Mouse (Mus musculus) liver, embryonic 11.5 days (tissue): ENCODE measurements at regions not wholly inside any gene's neighbourhood (a gene's known extent, or its start where the extent isn't known, plus 50 kb on each side); places are given as distances from the start of the nearest gene placed in this dataset.

Source experiments
- ATAC-seq: fragments of 200-750 bp; cut with Nextera tagmentation; replicated peaks from 2 replicates; pipeline ENCODE4 v1.8.0; 2017; ENCODE audit warnings: moderate number of reproducible peaks, mild to moderate bottlenecking, moderate TSS enrichment, moderate library complexity; ENCODE audit not compliant: low FRiP score
- DNase-seq: peaks from one replicate; pipeline ENCODE4 v3.0.0-alpha.2; 2017; ENCODE audit warnings: low spot score
- H3K27ac ChIP-seq: fragments of 300-500 bp; sonication (generic); 2 replicates; pipeline ENCODE4 v1.5.1; 2014; ENCODE audit warnings: mild to moderate bottlenecking, low read depth, low read length, control low read depth
- H3K27me3 ChIP-seq: fragments of 300-500 bp; sonication (generic); replicated peaks from 2 replicates; pipeline ENCODE4 v1.6.1; 2014; ENCODE audit warnings: low read length, mixed read lengths; ENCODE audit not compliant: control insufficient read depth, insufficient read depth
- H3K36me3 ChIP-seq: fragments of 300-500 bp; sonication (generic); 2 replicates; pipeline ENCODE4 v1.6.1; 2014; ENCODE audit warnings: mild to moderate bottlenecking, low read length, moderate library complexity, mixed read lengths; ENCODE audit not compliant: control insufficient read depth, insufficient read depth
- H3K4me1 ChIP-seq: fragments of 300-500 bp; sonication (generic); replicated peaks from 2 replicates; pipeline ENCODE4 v1.6.1; 2014; ENCODE audit warnings: low read length, mixed read lengths; ENCODE audit not compliant: control insufficient read depth, insufficient read depth
- H3K4me2 ChIP-seq: fragments of 300-500 bp; sonication (generic); 2 replicates; pipeline ENCODE4 v1.6.1; 2014; ENCODE audit warnings: mild to moderate bottlenecking, control low read depth, moderate library complexity
- H3K4me3 ChIP-seq: fragments of 300-500 bp; sonication (generic); 2 replicates; pipeline ENCODE4 v1.5.1; 2014; ENCODE audit warnings: low read depth, low read length, control low read depth
- H3K9ac ChIP-seq: fragments of 300-500 bp; sonication (generic); 2 replicates; pipeline ENCODE4 v1.6.1; 2014; ENCODE audit warnings: low read depth, low read length, control low read depth
- H3K9me3 ChIP-seq: fragments of 300-500 bp; sonication (generic); 2 replicates; pipeline ENCODE4 v1.6.1; 2016; ENCODE audit warnings: low read length, inconsistent platforms, mixed read lengths; ENCODE audit not compliant: control insufficient read depth
- WGBS: fragments of 180-500 bp; shearing (Covaris S2); extraction: QIAGEN DNeasy Blood & Tissue Kit; methylation state at CpG from one replicate; pipeline ENCODE4 v1.1.7; 2014; 5-methylcytosine and 5-hydroxymethylcytosine counted together

DNA sequence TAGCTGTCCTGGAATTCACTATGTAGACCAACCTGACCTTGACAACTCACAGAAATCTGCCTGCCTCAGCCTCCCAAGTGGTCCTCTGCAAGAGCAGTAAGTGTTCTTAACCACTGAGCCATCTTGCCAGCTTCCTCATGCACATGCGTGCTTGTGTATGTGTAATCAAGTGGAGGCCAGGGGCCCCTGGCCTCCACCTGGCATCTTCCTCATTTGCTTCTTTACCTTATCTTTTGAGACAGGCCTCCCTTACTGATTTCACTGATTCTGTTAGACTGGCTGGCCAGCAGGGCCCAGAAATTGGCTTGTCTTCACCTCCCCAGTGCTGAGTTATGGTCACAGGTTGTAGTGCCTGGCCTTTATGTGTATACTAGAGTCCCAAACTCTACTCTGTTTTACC is 162.6 kb downstream of the Phlda1 start:
- no peaks in the 10 kb centered on the region for H3K27me3 ChIP-seq
- no peak overlapping the region for H3K9ac ChIP-seq
- ATAC-seq (peak; percentile 77), DNase-seq (no peak)
- peaks cover 24% of the 10 kb centered on the region for H3K4me1 ChIP-seq
- no peak overlapping the region for H3K4me2 ChIP-seq
- 48% methylated on average over 1 of the region's 1 CpGs for WGBS
- no peak overlapping the region for H3K27ac ChIP-seq
- H3K36me3 ChIP-seq, result no peaks in the 10 kb centered on the region
- no peak overlapping the region for H3K4me3 ChIP-seq
- H3K9me3 ChIP-seq, result no peaks in the 10 kb centered on the region

DNA sequence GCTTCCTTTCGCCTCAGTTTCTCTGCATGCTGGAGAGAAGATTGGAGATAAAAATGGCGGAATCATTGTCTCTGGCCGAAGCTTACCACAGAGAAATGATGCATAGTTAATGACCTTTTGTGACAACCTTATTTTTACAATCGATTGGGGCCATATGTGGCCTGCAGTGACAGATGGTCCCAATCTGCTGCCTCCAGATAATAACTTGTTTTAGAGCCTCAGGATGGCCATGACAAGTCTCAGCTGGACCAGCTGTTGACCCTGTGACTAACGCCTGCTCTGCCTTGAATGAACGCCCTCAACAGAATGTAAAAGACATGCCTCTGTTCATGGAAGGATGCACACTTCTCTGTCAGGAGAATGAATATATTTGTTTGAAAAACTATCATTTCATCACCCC is 163.6 kb downstream of the Phlda1 start:
- Histone ChIP-seq H3K4me2 (no peak overlapping the region), H3K9me3 (no peaks in the 10 kb centered on the region), H3K36me3 (no peaks in the 10 kb centered on the region), H3K4me1 (peaks cover 32% of the 10 kb centered on the region), H3K27me3 (no peaks in the 10 kb centered on the region), H3K4me3 (no peak overlapping the region), H3K9ac (no peak overlapping the region), H3K27ac (no peak overlapping the region)
- whole genome bisulfite sequencing, result 44% methylated on average over 6 of the region's 6 CpGs
- DNase-seq, result no peak
- peak; percentile 54 for ATAC-seq

GRCm38 (mm10) chr10:111670666-111671065 is 164.6 kb downstream of the Phlda1 start:
- no peaks in the 10 kb centered on the region for H3K36me3 ChIP-seq
- H3K4me1 ChIP-seq, result peaks cover 32% of the 10 kb centered on the region
- ATAC-seq (no peak; the same call in 1 of the 2 replicates), DNase-seq (no peak)
- WGBS, result 77% methylated on average over 14 of the region's 14 CpGs
- no peaks in the 10 kb centered on the region for H3K9me3 ChIP-seq
- H3K27ac ChIP-seq, result no peak overlapping the region
- no peak overlapping the region for H3K9ac ChIP-seq
- no peak overlapping the region for H3K4me2 ChIP-seq
- no peak overlapping the region for H3K4me3 ChIP-seq
- H3K27me3 ChIP-seq, result no peaks in the 10 kb centered on the region

DNA sequence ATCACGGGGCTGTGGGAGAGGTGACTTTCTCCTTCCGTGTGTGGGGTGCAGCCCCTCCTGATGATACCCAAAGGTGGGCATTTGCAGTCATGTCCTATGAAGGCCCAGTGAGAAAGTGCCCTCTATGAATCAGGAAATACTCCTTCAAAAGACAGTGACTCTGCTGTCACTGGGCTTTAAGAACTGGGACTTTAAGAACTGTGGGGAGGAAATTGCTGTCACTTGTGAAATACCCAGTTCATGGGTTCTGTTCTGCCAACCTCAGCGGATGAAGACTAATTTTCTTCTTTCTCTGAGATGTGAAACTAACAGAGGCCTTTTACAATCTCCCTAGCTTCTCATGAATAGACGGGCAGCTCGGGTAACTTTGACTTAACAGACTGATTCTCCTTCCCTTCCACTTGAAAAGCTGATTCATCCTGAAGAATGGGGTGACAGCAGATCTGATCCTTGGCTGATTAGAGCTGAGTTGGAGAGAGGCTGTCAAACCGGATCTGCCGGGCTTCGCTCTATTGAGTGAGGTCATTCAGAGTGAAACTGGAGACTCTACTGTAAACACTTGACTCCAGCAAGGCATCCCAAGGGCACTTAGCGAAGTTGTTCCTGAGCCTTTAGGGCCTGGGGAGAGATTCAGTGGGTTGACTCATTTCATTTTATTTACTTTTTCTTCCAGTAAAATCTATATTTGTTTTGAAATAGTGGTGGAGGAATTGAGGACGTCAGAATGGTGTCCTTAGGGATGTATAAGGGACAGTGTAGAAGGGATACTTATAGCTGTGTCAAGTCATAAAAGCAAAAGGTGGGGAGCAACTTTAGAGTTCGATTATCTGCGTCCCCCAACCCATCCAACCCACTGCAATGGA is 166.6 kb downstream of the Phlda1 start:
- Histone ChIP-seq H3K27ac (0 out of 2 replicates have a peak overlapping the region, but pooled peaks have one; percentile 6), H3K4me3 (no peak overlapping the region), H3K9me3 (no peaks in the 10 kb centered on the region), H3K27me3 (no peaks in the 10 kb centered on the region), H3K4me1 (peaks cover 32% of the 10 kb centered on the region), H3K36me3 (no peaks in the 10 kb centered on the region), H3K9ac (no peak overlapping the region), H3K4me2 (peak overlapping the region; percentile 16; the same call in 1 of the 2 replicates)
- no peak for DNase-seq
- no peak for ATAC-seq
- WGBS, result 20% methylated on average over 12 of the region's 12 CpGs

DNA sequence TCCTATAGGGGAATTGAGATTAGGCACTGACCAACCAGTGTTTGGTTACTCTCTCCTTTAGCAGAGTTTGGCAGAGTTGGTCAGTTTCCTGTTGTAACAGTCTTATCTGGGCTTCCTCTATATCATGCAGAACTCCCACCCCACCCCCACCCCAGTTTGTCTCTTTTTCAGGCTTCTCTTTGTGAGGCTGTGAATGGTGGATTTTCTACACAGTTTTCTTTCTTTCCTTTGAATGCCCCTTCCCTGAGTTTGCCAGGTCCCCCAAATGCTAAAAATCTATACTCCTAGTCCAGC is 167.2 kb downstream of the Phlda1 start:
- H3K4me1 ChIP-seq, result peaks cover 30% of the 10 kb centered on the region
- H3K27ac ChIP-seq, result 0 out of 2 replicates have a peak overlapping the region, but pooled peaks have one; percentile 6
- no peaks in the 10 kb centered on the region for H3K36me3 ChIP-seq
- H3K9me3 ChIP-seq, result no peaks in the 10 kb centered on the region
- no peak overlapping the region for H3K9ac ChIP-seq
- DNase-seq, result no peak
- H3K4me2 ChIP-seq, result 0 out of 2 replicates have a peak overlapping the region, but pooled peaks have one; percentile 16
- no peaks in the 10 kb centered on the region for H3K27me3 ChIP-seq
- H3K4me3 ChIP-seq, result no peak overlapping the region
- no peak for ATAC-seq

GRCm38 (mm10) chr10:111676255-111676654 is 170.2 kb downstream of the Phlda1 start:
- Histone ChIP-seq H3K36me3 (no peaks in the 10 kb centered on the region), H3K4me1 (peaks cover 26% of the 10 kb centered on the region), H3K4me3 (no peak overlapping the region), H3K27ac (no peak overlapping the region), H3K27me3 (no peaks in the 10 kb centered on the region), H3K9me3 (no peaks in the 10 kb centered on the region), H3K9ac (no peak overlapping the region), H3K4me2 (no peak overlapping the region)
- 10% methylated on average over 4 of the region's 4 CpGs for WGBS
- ATAC-seq, result 0 out of 2 replicates have a peak, but pooled peaks have one; percentile 24
- no peak for DNase-seq

GRCm38 (mm10) chr10:111680919-111681318 is 174.8 kb downstream of the Phlda1 start:
- H3K9me3 ChIP-seq, result no peaks in the 10 kb centered on the region
- H3K4me3 ChIP-seq, result no peak overlapping the region
- H3K4me2 ChIP-seq, result no peak overlapping the region
- no peaks in the 10 kb centered on the region for H3K36me3 ChIP-seq
- H3K4me1 ChIP-seq, result 0 out of 2 replicates have a peak, but pooled peaks cover 6% of the 10 kb centered on the region
- WGBS, result 37% methylated on average over 4 of the region's 4 CpGs
- no peaks in the 10 kb centered on the region for H3K27me3 ChIP-seq
- peak; percentile 57 for ATAC-seq
- DNase-seq, result peak; percentile 31
- H3K27ac ChIP-seq, result no peak overlapping the region
- no peak overlapping the region for H3K9ac ChIP-seq

GRCm38 (mm10) chr10:111684409-111685346 is 178.6 kb downstream of the Phlda1 start:
- Histone ChIP-seq H3K4me3 (no peak overlapping the region), H3K27ac (no peak overlapping the region), H3K4me2 (no peak overlapping the region), H3K36me3 (no peaks in the 10 kb centered on the region), H3K4me1 (0 out of 2 replicates have a peak, but pooled peaks cover 6% of the 10 kb centered on the region), H3K9ac (no peak overlapping the region), H3K27me3 (no peaks in the 10 kb centered on the region), H3K9me3 (no peaks in the 10 kb centered on the region)
- DNase-seq (no peak), ATAC-seq (no peak)
- WGBS, result 75% methylated on average over 10 of the region's 10 CpGs
